ENCODE assay signal across 17 mouse cellular contexts in the genomic region with DNA sequence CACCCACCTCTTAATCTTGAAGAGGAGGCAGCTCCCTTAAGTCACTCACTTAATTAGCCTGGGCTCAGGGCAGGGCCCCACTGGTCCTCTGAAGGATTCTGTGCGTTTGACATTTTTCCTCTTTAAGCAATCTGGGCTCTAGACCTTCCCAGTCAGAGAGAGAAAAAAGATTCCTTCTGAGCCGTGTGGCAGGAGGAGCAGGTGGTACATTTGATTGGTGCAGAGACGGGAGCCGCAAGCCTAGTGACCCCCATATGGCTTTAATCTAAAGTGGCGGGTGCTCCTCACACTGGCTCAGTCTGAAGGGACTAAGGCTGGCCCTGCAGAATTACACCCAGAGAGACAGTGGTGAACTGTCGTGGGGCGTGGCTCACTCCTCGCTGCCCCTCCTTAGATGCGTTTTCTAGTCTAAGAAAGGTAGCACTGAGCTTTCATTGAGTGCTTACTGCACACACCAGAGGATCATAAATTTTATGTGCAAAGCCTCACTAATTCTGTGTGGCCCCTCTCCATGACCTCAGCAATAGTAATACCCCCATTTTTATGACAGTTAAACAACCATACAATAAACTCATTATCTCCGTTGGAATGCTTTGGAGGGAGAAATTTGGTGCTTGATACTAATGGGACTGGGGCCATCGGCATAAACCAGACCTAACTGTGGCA.
DNase-seq lines count a peak whose midpoint lies in the region; ATAC-seq lines count a peak whose summit lies in the region.
"Had no signal": no experiment of that assay in that cellular context is flagged by ENCODE, and none has a peak within 500 bp of the region (broad histone marks: within the 10 kb centered on the region; RNA-seq: fewer than 3 reads in every experiment).

No protein-coding gene starts in this region.

- H3K4me2 ChIP-seq in midbrain, embryonic 11.5 days, result no peak overlapping the region
- H3K4me2 ChIP-seq in midbrain, embryonic 16.5 days (ENCODE audit: low read length), result no peak overlapping the region
- H3K4me2 ChIP-seq in hindbrain, embryonic 13.5 days, result no peak overlapping the region
- H3K4me2 ChIP-seq in intestine, embryonic 16.5 days (ENCODE audit: low read depth, low read length), result peak overlapping the region; percentile 30
- H3K4me2 ChIP-seq in neural tube, embryonic 14.5 days (ENCODE audit: low read depth, low read length), result no peak overlapping the region; the same call in 1 of the 2 replicates
- H3K4me2 ChIP-seq: embryonic facial prominence, embryonic 15.5 days; liver, embryonic 11.5 days had no signal

- 62% methylated on average over 11 of the region's 11 CpGs for WGBS in midbrain, embryonic 11.5 days
- 51% methylated on average over 11 of the region's 11 CpGs for WGBS in midbrain, embryonic 16.5 days
- whole genome bisulfite sequencing in hindbrain, embryonic 13.5 days, result 49% methylated on average over 11 of the region's 11 CpGs
- 36% methylated on average over 11 of the region's 11 CpGs for WGBS in intestine, embryonic 16.5 days
- WGBS in neural tube, embryonic 14.5 days, result 10% methylated on average over 11 of the region's 11 CpGs

- DNase-seq in midbrain, embryonic 11.5 days (ENCODE audit: low spot score, missing footprints), result no peak
- no peak for DNase-seq in lung, adult 18-20 months
- no peak for DNase-seq in lung, postnatal 25 days (ENCODE audit: low spot score)
- DNase-seq: cerebellum, adult 11 months; heart, adult 18-20 months; heart, postnatal 10 days; right cerebral cortex, postnatal 14 days; thymus, adult 2 months had no signal

- H3K4me1 ChIP-seq in midbrain, embryonic 11.5 days (ENCODE audit: control insufficient read depth, insufficient read depth, low read length), result peaks cover 2% of the 10 kb centered on the region; the same call in 1 of the 2 replicates
- 0 out of 2 replicates have a peak, but pooled peaks cover 5% of the 10 kb centered on the region for H3K4me1 ChIP-seq in midbrain, embryonic 16.5 days (ENCODE audit: control insufficient read depth, insufficient read depth, low read length)
- H3K4me1 ChIP-seq in hindbrain, embryonic 13.5 days (replicated peaks), result peaks cover 20% of the 10 kb centered on the region
- H3K4me1 ChIP-seq in intestine, embryonic 16.5 days (ENCODE audit: control insufficient read depth, insufficient read depth, low read length), result peaks cover 11% of the 10 kb centered on the region
- H3K4me1 ChIP-seq in neural tube, embryonic 14.5 days (ENCODE audit: control insufficient read depth, insufficient read depth, low read length), result no peaks in the 10 kb centered on the region

- H3K27ac ChIP-seq in midbrain, embryonic 11.5 days (ENCODE audit: low read depth, low read length), result no peak overlapping the region
- H3K27ac ChIP-seq in midbrain, embryonic 16.5 days (ENCODE audit: low read length), result no peak overlapping the region
- H3K27ac ChIP-seq in hindbrain, embryonic 13.5 days, result peak overlapping the region; percentile 13; the same call in 1 of the 2 replicates
- H3K27ac ChIP-seq in intestine, embryonic 16.5 days (ENCODE audit: low read length), result peak overlapping the region; percentile 54
- H3K27ac ChIP-seq in neural tube, embryonic 14.5 days (ENCODE audit: low read depth, low read length), result no peak overlapping the region
- H3K27ac ChIP-seq: embryonic facial prominence, embryonic 15.5 days had no signal

- no peaks in the 10 kb centered on the region for H3K36me3 ChIP-seq in midbrain, embryonic 11.5 days (ENCODE audit: control insufficient read depth, insufficient read depth, low read length)
- H3K36me3 ChIP-seq in midbrain, embryonic 16.5 days (ENCODE audit: control insufficient read depth, insufficient read depth, low read length), result no peaks in the 10 kb centered on the region
- H3K36me3 ChIP-seq in hindbrain, embryonic 13.5 days, result no peaks in the 10 kb centered on the region
- H3K36me3 ChIP-seq in intestine, embryonic 16.5 days (ENCODE audit: control insufficient read depth, insufficient read depth, low read length), result no peaks in the 10 kb centered on the region
- H3K36me3 ChIP-seq in neural tube, embryonic 14.5 days (ENCODE audit: control insufficient read depth, insufficient read depth, low read length), result no peaks in the 10 kb centered on the region
- H3K36me3 ChIP-seq: embryonic facial prominence, embryonic 15.5 days had no signal

- no peaks in the 10 kb centered on the region for H3K27me3 ChIP-seq in midbrain, embryonic 11.5 days (ENCODE audit: control insufficient read depth, insufficient read depth, low read length)
- no peaks in the 10 kb centered on the region for H3K27me3 ChIP-seq in midbrain, embryonic 16.5 days (ENCODE audit: control insufficient read depth, insufficient read depth, low read depth, low read length)
- no peaks in the 10 kb centered on the region for H3K27me3 ChIP-seq in hindbrain, embryonic 13.5 days
- no peaks in the 10 kb centered on the region for H3K27me3 ChIP-seq in intestine, embryonic 16.5 days (replicated peaks; ENCODE audit: control insufficient read depth, insufficient read depth, low read length)
- no peaks in the 10 kb centered on the region for H3K27me3 ChIP-seq in neural tube, embryonic 14.5 days (ENCODE audit: control insufficient read depth, insufficient read depth, low read length)
- H3K27me3 ChIP-seq: CH12.LX had no signal

- peak; percentile 68; the same call in 1 of the 2 replicates for ATAC-seq in midbrain, embryonic 11.5 days (ENCODE audit: low FRiP score)
- ATAC-seq in midbrain, embryonic 16.5 days, result no peak
- ATAC-seq in hindbrain, embryonic 13.5 days (ENCODE audit: low FRiP score), result peak; percentile 63
- ATAC-seq in intestine, embryonic 16.5 days, result peak; percentile 89
- peak; percentile 71 for ATAC-seq in neural tube, embryonic 14.5 days (ENCODE audit: low read depth)
- ATAC-seq: activated CD4-positive, CD25-positive, alpha-beta regulatory T cell, adult 4 months had no signal

- H3K9ac ChIP-seq in midbrain, embryonic 11.5 days (ENCODE audit: low read length), result no peak overlapping the region
- H3K9ac ChIP-seq in midbrain, embryonic 16.5 days (ENCODE audit: low read depth, low read length), result no peak overlapping the region
- no peak overlapping the region for H3K9ac ChIP-seq in hindbrain, embryonic 13.5 days
- 0 out of 2 replicates have a peak overlapping the region, but pooled peaks have one; percentile 29 for H3K9ac ChIP-seq in intestine, embryonic 16.5 days (ENCODE audit: low read depth, low read length)
- no peak overlapping the region; the same call in 1 of the 2 replicates for H3K9ac ChIP-seq in neural tube, embryonic 14.5 days (replicated peaks; ENCODE audit: low read depth, low read length)
- H3K9ac ChIP-seq: embryonic facial prominence, embryonic 15.5 days had no signal

- H3K9me3 ChIP-seq in midbrain, embryonic 11.5 days (ENCODE audit: control insufficient read depth, low read length), result no peaks in the 10 kb centered on the region
- no peaks in the 10 kb centered on the region for H3K9me3 ChIP-seq in midbrain, embryonic 16.5 days (replicated peaks; ENCODE audit: control insufficient read depth, low read length, poor library complexity, severe bottlenecking)
- H3K9me3 ChIP-seq in hindbrain, embryonic 13.5 days, result no peaks in the 10 kb centered on the region
- no peaks in the 10 kb centered on the region for H3K9me3 ChIP-seq in intestine, embryonic 16.5 days (ENCODE audit: control insufficient read depth, low read length)
- no peaks in the 10 kb centered on the region for H3K9me3 ChIP-seq in neural tube, embryonic 14.5 days (ENCODE audit: control insufficient read depth, low read length)
- H3K9me3 ChIP-seq: embryonic facial prominence, embryonic 15.5 days had no signal

- no peak overlapping the region for H3K4me3 ChIP-seq in midbrain, embryonic 11.5 days (ENCODE audit: low read depth, low read length)
- H3K4me3 ChIP-seq in midbrain, embryonic 16.5 days (ENCODE audit: low read depth, low read length), result no peak overlapping the region
- H3K4me3 ChIP-seq in hindbrain, embryonic 13.5 days, result no peak overlapping the region
- no peak overlapping the region for H3K4me3 ChIP-seq in intestine, embryonic 16.5 days (ENCODE audit: low read length)
- H3K4me3 ChIP-seq in neural tube, embryonic 14.5 days (ENCODE audit: low read depth, low read length), result no peak overlapping the region
- H3K4me3 ChIP-seq: embryonic facial prominence, embryonic 15.5 days; megakaryocyte, embryonic 14.5 days had no signal

Comparison
In these comparisons a context has a peak if more than half of its experiments do, and no peak if none do; other contexts are left out.
1. H3K27ac ChIP-seq: peak in hindbrain, embryonic 13.5 days (single experiment) and intestine, embryonic 16.5 days (single experiment); none in midbrain, embryonic 11.5 days (single experiment), midbrain, embryonic 16.5 days (single experiment) and neural tube, embryonic 14.5 days (single experiment).